Mouse (Mus musculus): ENCODE measurements around the gene Gm49318.

The Gm49318 gene

GRCm38 (mm10) chr9:22035300-22036044 is 35.6 kb downstream of the Gm49318 start:
- in situ Hi-C loops (cut with MboI, MseI): no loop called here

GRCm38 (mm10) chr9:22030386-22030785 is 40.7 kb downstream of the Gm49318 start:
- in situ Hi-C loops (cut with MboI, MseI): no loop called here

GRCm38 (mm10) chr9:22028467-22028866 is 42.6 kb downstream of the Gm49318 start:
- in situ Hi-C loops (cut with MboI, MseI): no loop called here

DNA sequence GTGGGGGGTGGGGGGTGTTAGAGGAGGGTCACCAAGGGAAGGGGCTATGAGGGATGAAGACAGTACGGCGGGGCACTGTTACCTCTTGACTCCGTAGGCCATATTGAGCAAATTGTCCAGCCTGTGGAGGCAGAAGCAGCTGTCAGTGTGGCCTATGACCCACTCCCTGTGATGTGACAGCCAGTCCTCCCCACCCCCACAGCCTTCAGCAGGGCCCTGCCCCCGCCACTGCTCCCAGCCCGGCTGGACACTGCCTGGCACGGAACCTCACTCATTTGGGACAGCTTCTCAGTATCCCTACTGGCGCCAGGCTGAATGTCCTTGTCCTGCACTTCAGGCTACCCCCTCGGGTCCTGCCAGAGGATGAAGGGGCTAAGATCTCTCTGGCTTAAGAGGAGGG is 46.5 kb downstream of the Gm49318 start:
- in situ Hi-C loops (cut with MboI, MseI): no loop called here

DNA sequence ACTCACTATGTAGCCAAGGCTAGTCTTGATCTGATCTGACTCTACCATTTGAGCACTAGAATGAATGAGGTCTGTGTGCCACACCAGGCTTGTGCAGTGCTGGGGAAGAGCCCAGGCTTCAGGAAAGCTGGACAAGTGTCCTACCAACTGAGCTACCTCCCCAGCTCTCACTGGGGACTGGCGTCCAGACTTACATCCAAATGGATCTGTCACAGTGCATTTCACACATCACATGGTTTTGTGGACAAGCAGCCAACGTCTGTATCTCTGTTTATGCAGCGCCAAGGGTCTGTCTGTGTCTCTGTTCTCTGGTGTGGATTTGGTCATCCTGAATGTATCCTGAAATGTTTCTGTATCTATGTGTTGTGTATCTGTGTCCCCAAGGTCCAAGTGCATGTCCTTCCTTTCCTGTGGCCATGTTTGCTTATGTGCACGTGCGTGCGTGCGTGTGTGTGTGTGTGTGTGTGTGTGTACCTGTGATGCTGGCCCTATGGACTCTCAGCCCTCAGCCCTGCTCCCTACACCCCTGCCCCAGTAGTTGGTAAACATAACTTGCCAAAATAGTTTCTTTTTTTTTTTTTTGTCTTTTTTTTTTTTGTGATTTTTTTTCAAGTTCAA is 53.7 kb downstream of the Gm49318 start:
- in situ Hi-C loops (cut with MboI, MseI): no loop called here

GRCm38 (mm10) chr9:22016245-22016644 is 54.8 kb downstream of the Gm49318 start:
- in situ Hi-C loops (cut with MboI, MseI): no loop called here

- in situ Hi-C loops (cut with MboI, MseI): no loop called here
These were observed 58.3 kb downstream of the Gm49318 start for GRCm38 (mm10) chr9:22012731-22013130.

DNA sequence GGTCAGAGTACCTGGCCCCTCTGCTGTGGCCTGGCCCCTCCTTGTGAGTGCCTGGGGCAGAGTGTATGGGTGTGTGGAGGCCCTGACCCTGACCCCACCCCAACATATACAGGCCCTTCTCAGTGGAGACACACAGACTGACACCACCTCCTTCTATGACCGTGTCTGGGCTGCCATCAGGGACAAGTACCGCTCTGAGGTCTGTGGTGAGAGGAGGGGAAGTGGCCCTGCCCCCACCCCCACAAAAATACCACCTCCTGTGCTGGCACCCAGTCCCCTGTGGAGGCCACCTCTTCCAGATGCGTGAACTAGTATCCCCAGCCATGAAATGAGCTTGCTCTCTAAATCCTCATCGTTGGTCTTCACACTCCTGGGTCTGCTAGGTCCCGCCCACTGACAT is 60.0 kb downstream of the Gm49318 start:
- in situ Hi-C loops (cut with MboI, MseI): no loop called here

DNA sequence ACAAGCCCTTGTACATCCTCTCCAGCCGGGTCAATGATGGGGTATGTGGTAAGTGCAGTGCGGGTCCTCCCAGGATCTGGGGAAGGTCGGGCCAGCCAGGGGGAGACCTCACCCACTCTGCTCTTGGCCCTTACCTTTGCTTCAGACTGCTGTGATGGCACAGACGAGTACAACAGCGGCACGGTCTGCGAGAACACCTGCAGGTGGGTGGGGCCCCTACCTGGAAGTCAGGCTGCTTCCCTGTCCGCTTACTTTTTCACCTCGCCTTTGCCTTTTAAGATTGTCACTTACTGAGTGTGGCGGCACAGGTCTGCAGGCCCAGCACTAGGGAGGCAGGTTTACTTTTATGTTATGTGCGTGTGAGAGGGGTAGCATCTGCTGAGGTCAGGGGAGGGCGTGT is 66.5 kb downstream of the Gm49318 start:
- in situ Hi-C loops (cut with MboI, MseI): no loop called here

- in situ Hi-C loops (cut with MboI, MseI): no loop called here
These were observed 67.9 kb downstream of the Gm49318 start for GRCm38 (mm10) chr9:22003163-22003554.

- in situ Hi-C loops (cut with MboI, MseI): no loop called here
These were observed 68.6 kb downstream of the Gm49318 start, which contains the start of the genes Ccdc151 and Prkcsh for GRCm38 (mm10) chr9:22002194-22003162. Gene Ccdc151, minus strand, starts transcription at chr9:22002634. Gene Prkcsh, plus strand, starts transcription at chr9:22002806.

GRCm38 (mm10) chr9:22001633-22002032 is 69.4 kb downstream of the Gm49318 start:
- in situ Hi-C loops (cut with MboI, MseI): no loop called here

DNA sequence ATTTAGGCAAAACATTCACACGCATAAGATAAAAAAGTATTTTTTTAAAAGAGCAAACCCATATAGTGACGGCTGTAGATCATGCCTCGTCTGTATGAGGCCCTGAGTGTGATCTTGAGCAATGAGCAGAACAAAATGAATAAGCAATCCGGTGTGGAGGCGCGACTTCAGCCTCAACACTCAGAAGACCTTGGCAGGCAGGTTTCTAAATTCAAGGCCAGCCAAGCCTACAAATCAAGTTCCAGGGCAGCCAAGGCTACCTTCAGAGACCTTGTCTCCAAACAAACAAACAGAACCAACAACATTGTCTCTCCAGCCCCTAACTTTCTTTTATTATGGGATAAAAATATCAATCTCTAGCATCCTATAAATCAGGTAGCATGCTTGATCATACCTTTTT is 70.8 kb downstream of the Gm49318 start:
- in situ Hi-C loops (cut with MboI, MseI): no loop called here

DNA sequence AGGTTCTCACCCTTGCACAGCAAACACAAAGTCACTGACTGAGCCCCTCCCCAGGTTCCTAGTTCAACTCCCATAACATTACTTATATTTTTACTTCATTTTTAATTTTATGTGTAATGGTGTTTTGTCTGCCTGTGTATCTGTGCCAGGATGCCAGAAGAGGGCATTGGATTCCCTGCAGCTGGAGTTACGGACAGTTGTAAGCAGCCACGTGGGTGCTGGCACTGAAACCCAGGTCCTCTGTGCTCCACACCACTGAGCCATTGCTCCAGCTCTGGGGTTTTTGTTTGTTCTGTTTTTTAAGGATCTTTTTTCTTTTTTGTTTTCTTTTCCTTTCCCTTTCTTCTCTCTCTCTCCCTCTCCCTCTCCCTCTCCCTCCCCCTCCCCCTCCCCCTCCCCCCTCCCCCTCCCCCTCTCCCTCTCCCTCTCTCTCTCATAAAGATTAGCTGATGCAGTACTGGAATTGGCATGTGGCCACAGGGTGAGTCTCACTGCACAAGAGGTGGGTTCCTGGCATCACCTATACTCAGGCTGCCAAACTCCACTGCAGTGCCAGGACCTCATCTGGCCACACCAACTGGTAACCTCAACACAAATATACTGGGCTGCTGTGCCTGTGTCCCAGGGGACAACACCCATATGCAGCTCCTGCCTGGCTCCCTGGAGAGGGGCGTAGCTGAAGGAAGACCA is 74.7 kb downstream of the Gm49318 start:
- in situ Hi-C loops (cut with MboI, MseI): no loop called here

DNA sequence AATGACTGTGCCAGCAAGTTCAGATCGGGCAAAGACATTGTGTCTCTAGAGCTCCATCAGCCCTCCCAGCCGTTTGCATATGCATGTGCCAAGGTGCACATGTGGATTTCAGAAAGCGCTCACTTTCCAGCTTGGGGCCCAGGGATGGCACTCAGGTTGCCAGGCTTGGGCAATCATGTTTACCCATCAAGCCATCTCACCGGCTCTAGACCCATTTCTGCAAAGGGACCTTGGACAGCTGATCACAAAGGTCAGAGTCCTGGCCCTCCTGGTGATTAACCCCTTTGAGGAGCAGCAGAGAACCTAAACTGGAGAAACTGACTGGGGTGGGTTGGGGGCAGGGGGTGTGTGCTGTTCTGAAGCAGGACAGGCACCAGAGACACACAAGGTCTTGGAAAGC is 78.8 kb downstream of the Gm49318 start:
- in situ Hi-C loops (cut with MboI, MseI): no loop called here

GRCm38 (mm10) chr9:21989230-21990110 is 81.6 kb downstream of the Gm49318 start, which contains the start of gene Rgl3:
Gene Rgl3, minus strand, starts transcription at chr9:21989446.
- in situ Hi-C loops (cut with MboI, MseI): no loop called here

DNA sequence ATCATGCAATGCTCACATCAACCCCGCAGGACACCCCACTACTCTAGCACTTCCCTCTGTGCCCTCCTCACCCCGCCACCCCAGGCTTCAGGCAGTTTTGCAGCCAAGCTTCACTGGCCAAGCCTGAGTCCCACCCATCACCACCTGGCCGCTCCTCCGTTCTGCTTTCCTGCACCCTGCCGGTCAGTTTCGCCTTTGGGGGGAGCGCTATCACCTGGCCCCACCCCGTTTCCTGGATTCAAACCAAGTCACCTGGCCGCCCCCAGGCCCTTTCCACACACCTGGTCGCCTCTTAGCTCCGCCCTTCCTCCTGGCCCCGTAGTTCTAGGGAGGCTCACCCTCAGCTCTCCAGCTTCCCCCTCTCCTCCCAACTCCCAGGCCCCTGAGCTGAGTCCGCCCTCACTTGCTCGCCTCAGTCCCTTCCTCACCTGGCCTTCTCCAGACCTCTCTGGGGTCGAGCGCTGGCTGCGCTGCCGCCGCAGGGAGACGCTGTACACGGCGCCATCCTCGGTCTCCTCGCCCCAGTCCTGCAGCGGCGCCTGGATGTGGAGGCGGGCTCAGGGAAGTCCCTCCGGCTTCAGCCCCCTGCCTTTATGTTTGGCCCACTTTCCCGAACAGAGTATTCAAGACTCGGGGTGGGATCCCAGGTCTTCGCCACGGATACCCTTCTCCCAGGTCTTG is 82.5 kb downstream of the Gm49318 start:
- in situ Hi-C loops (cut with MboI, MseI): no loop called here

DNA sequence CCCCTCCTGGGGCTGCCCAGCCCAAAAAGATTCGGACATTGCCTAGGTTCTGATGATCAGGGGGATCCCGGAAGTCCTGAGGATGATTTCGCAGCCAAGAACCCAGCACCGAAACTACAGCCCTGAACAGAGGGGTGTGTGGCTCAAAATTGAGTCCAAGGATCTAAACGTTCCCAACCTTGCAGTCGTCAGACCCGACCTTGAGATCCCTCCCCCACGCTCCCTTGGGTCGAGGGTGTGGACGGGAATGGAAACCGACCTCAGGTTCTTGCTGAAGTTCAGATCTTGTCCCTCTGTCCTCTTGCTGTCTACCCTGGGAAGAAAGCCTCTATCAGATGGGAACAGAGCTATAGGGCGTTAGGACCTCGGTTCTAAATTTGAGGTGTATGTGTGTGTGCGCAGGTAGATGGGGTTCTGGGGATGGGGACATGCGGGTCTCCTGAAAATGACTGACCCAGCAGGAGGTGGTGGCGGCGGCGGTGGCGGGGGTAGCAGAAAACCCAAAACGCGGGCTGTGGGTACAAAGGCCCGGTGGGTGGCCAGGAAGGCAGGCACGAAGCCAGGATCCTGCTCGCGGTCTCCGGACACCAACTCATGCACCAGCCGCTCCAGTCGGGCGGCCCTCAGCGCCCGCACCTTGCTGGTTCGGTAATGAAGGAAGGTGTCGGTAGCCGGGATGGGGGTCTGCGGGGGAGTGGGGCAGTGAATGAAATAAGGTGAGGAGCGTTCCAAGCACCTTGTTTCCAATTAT is 83.3 kb downstream of the Gm49318 start:
- in situ Hi-C loops (cut with MboI, MseI): no loop called here
